Mouse (Mus musculus): ENCODE results near the gene Ppp4r2.

Ppp4r2 gene

GRCm38 (mm10) chr6:100833355-100833754, at the start of gene Ppp4r2:
TSS of gene Ppp4r2 (plus strand) at chr6:100833622.
- DNase-seq (ENCODE audit: low spot score in 2 of 2), result peak; percentile 86 to 90

GRCm38 (mm10) chr6:100787726-100788125, 45.7 kb upstream of the Ppp4r2 start:
- no peak for DNase-seq (ENCODE audit: low spot score in 2 of 2)

GRCm38 (mm10) chr6:100789161-100789560, 44.3 kb upstream of the Ppp4r2 start:
- no peak for DNase-seq (ENCODE audit: low spot score in 2 of 2)

- no peak for DNase-seq (ENCODE audit: low spot score in 2 of 2)
Measured at GRCm38 (mm10) chr6:100792055-100792659, 41.3 kb upstream of the Ppp4r2 start.

GRCm38 (mm10) chr6:100792973-100793769, 40.3 kb upstream of the Ppp4r2 start:
- DNase-seq (ENCODE audit: low spot score in 2 of 2), result no peak

GRCm38 (mm10) chr6:100795797-100796196, 37.6 kb upstream of the Ppp4r2 start:
- DNase-seq (ENCODE audit: low spot score in 2 of 2), result no peak

- no peak for DNase-seq (ENCODE audit: low spot score in 2 of 2)
Measured at GRCm38 (mm10) chr6:100799290-100799689, 34.1 kb upstream of the Ppp4r2 start.

GRCm38 (mm10) chr6:100799766-100800165, 33.7 kb upstream of the Ppp4r2 start:
- no peak for DNase-seq (ENCODE audit: low spot score in 2 of 2)

- DNase-seq (ENCODE audit: low spot score in 2 of 2), result peak; percentile 60 to 71
Measured at GRCm38 (mm10) chr6:100800497-100800955, 32.9 kb upstream of the Ppp4r2 start.

GRCm38 (mm10) chr6:100802381-100803083, 30.9 kb upstream of the Ppp4r2 start:
- DNase-seq (ENCODE audit: low spot score in 2 of 2), result no peak

GRCm38 (mm10) chr6:100803250-100803649, 30.2 kb upstream of the Ppp4r2 start:
- no peak for DNase-seq (ENCODE audit: low spot score in 2 of 2)

GRCm38 (mm10) chr6:100807187-100807586, 26.2 kb upstream of the Ppp4r2 start:
- DNase-seq (ENCODE audit: low spot score in 2 of 2), result no peak

- DNase-seq (ENCODE audit: low spot score in 2 of 2), result no peak
Measured at GRCm38 (mm10) chr6:100807746-100808145, 25.7 kb upstream of the Ppp4r2 start.

- no peak for DNase-seq (ENCODE audit: low spot score in 2 of 2)
Measured at GRCm38 (mm10) chr6:100808221-100808778, 25.1 kb upstream of the Ppp4r2 start.

GRCm38 (mm10) chr6:100810117-100810516, 23.3 kb upstream of the Ppp4r2 start:
- no peak for DNase-seq (ENCODE audit: low spot score in 2 of 2)

- DNase-seq (ENCODE audit: low spot score in 2 of 2), result no peak
Measured at GRCm38 (mm10) chr6:100811731-100812130, 21.7 kb upstream of the Ppp4r2 start.

GRCm38 (mm10) chr6:100821367-100821766, 12.1 kb upstream of the Ppp4r2 start:
- DNase-seq (ENCODE audit: low spot score in 2 of 2), result no peak

- DNase-seq (ENCODE audit: low spot score in 2 of 2), result no peak
Measured at GRCm38 (mm10) chr6:100823356-100823755, 10.1 kb upstream of the Ppp4r2 start.

- DNase-seq (ENCODE audit: low spot score in 2 of 2), result no peak
Measured at GRCm38 (mm10) chr6:100824381-100824965, 8.9 kb upstream of the Ppp4r2 start.

GRCm38 (mm10) chr6:100826046-100826445, 7.4 kb upstream of the Ppp4r2 start:
- DNase-seq (ENCODE audit: low spot score in 2 of 2), result no peak

- DNase-seq (ENCODE audit: low spot score in 2 of 2), result no peak
Measured at GRCm38 (mm10) chr6:100828565-100828964, 4.9 kb upstream of the Ppp4r2 start.

- no peak for DNase-seq (ENCODE audit: low spot score in 2 of 2)
Measured at GRCm38 (mm10) chr6:100829770-100830169, 3.7 kb upstream of the Ppp4r2 start.

Data from right cerebral cortex, adult 2 months (tissue).